Mouse (Mus musculus) T-helper 2 cell (primary cell): ENCODE data around the gene Vmn1r46.
"Not testable (repeated sequence)": the region's sequence is repeated elsewhere in the genome, so short reads cannot be mapped to it uniquely, and the experiment has no call there.

Experiments used
- in situ Hi-C: fragments of 300-600 bp; cut with MboI, MseI; formaldehyde crosslinking; loops from one replicate; pipeline ENCODE4 v1.15.1; 2025; ENCODE audit warnings: high pct_unique_total_duplicates

Vmn1r46 gene

GRCm38 (mm10) chr6:89969013-89969412 lies at the start of gene Vmn1r46:
Vmn1r46 (plus strand) TSS chr6:89969313.
- in situ Hi-C loops: no loop called here

- in situ Hi-C loops: not testable (repeated sequence)
These were observed 28.6 kb upstream of the Vmn1r46 start, which contains the start of gene Vmn1r45 for GRCm38 (mm10) chr6:89940498-89940897. Vmn1r45 (minus strand) TSS chr6:89940598.

GRCm38 (mm10) chr6:89940926-89941325 lies 28.2 kb upstream of the Vmn1r46 start:
- in situ Hi-C loops: no loop called here

GRCm38 (mm10) chr6:89953556-89953955 lies 15.6 kb upstream of the Vmn1r46 start:
- in situ Hi-C loops: no loop called here

GRCm38 (mm10) chr6:89966341-89966740 lies 2.8 kb upstream of the Vmn1r46 start:
- in situ Hi-C loops: no loop called here

- in situ Hi-C loops: no loop called here
These were observed 16.9 kb downstream of the Vmn1r46 start for GRCm38 (mm10) chr6:89985989-89986388.

DNA sequence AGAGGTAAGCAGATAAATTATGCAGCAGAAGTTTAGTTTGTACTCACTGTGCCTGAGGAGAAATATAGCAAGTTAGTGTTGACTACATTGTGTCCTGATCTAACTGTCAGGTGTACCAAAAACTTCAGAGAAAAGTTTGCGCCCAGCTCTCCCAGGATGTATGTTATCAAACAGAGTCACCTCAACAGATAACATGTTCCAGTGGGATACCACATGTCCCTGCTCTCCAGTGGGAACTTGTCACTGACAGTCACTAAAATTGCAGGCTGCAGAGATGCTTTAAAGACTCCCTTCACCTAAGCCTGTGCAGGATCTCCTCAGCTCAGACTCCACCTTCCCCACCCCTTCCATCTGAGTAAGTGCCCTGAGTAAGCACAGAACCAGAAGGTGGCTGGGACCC lies 46.7 kb downstream of the Vmn1r46 start, which contains the start of gene Vmn1r47:
Gene Vmn1r47, plus strand, starts transcription at position 301 of the 400 bp plus-strand sequence.
- in situ Hi-C loops: not testable (repeated sequence)
